Mouse (Mus musculus) ES-Bruce4 (cell line): ENCODE measurements around the gene Rab12.

Experiments used
- CTCF ChIP-seq: IDR thresholded peaks from one replicate; pipeline ENCODE4 v1.8.1; 2011; ENCODE audit warnings: low read depth, low read length
- EP300 ChIP-seq: IDR thresholded peaks from 2 replicates; pipeline ENCODE4 v1.6.1; 2011; ENCODE audit warnings: low read depth, low read length; ENCODE audit not compliant: insufficient read depth
- POLR2A ChIP-seq: IDR thresholded peaks from one replicate; pipeline ENCODE4 v1.8.1; 2011; ENCODE audit warnings: low read length; ENCODE audit not compliant: insufficient read depth

GRCm38 (mm10) chr17:66490022-66490601 lies 29.4 kb downstream of the Rab12 start:
- TF ChIP-seq EP300 (no peak), POLR2A (no peak), CTCF (peak; percentile 50)
